Mouse (Mus musculus) layer of hippocampus, adult 2 months (tissue): ENCODE results near the gene Pla2g16. TPM values are rescaled to one million over a fixed set of nuclear protein-coding genes. Genes with fewer than 3 reads are reported as not detected.
A peak's percentile ranks its signal among the peaks of the same experiment; 100 is the strongest.

Experiments used
- DNase-seq, 2 experiments: peaks; one replicate each; pipeline ENCODE4 v3.0.0; 2022; ENCODE audit warnings: low spot score in 2 of 2
- H3K27ac ChIP-seq: fragments of 200-600 bp; 2 replicates; pipeline ENCODE4 v1.8.1; 2022
- H3K4me3 ChIP-seq: fragments of 200-600 bp; 2 replicates; pipeline ENCODE4 v1.8.1; 2022; ENCODE audit warnings: mild to moderate bottlenecking
- CTCF ChIP-seq: fragments of 200-600 bp; conservative IDR thresholded peaks from 2 replicates; pipeline ENCODE4 v1.8.1; 2022; ENCODE audit warnings: antibody characterized with exemption, mild to moderate bottlenecking, moderate library complexity
- total RNA-seq, 2 experiments: library from RNA; stranded (reverse); gene quantifications; 2 replicates each; pipeline ENCODE4 v1.2.3; 2021

The Pla2g16 gene
- total RNA-seq, 2 experiments from 2014 or later, result 29.8 to 34.2 TPM

- Histone ChIP-seq H3K4me3 (no peak overlapping the region), H3K27ac (no peak overlapping the region)
- DNase-seq, result no peak
- no peak for TF ChIP-seq CTCF
Observed at GRCm38 (mm10) chr19:7576180-7576579, 18.9 kb downstream of the Pla2g16 start.

GRCm38 (mm10) chr19:7577710-7578109, 20.5 kb downstream of the Pla2g16 start:
- no peak overlapping the region for H3K4me3 ChIP-seq
- no peak for TF ChIP-seq CTCF

GRCm38 (mm10) chr19:7581042-7581441, 23.8 kb downstream of the Pla2g16 start:
- peak overlapping the region; percentile 76 for H3K27ac ChIP-seq
- no peak overlapping the region for H3K4me3 ChIP-seq
- no peak for TF ChIP-seq CTCF
- no peak for DNase-seq

More at GRCm38 (mm10) chr19:7577710-7578109, 20.5 kb downstream of the Pla2g16 start:
- H3K27ac ChIP-seq, result no peak overlapping the region
- no peak for DNase-seq

- Histone ChIP-seq H3K27ac (peak overlapping the region; percentile 81), H3K4me3 (no peak overlapping the region)
- DNase-seq, result no peak
- no peak for TF ChIP-seq CTCF
Observed at GRCm38 (mm10) chr19:7583101-7583500, 25.8 kb downstream of the Pla2g16 start.

- Histone ChIP-seq H3K4me3 (no peak overlapping the region), H3K27ac (peak overlapping the region; percentile 81)
- DNase-seq, result no peak
- TF ChIP-seq CTCF, result no peak
Observed at GRCm38 (mm10) chr19:7583599-7583998, 26.3 kb downstream of the Pla2g16 start.

GRCm38 (mm10) chr19:7585279-7585678, 28.0 kb downstream of the Pla2g16 start:
- Histone ChIP-seq H3K4me3 (no peak overlapping the region), H3K27ac (peak overlapping the region; percentile 64)
- TF ChIP-seq CTCF, result no peak
- peak in 1 of 2 experiments; percentile 11 for DNase-seq

GRCm38 (mm10) chr19:7585764-7586163, 28.5 kb downstream of the Pla2g16 start:
- H3K27ac ChIP-seq, result peak overlapping the region; percentile 64
- no peak for TF ChIP-seq CTCF
- no peak overlapping the region for H3K4me3 ChIP-seq
- no peak for DNase-seq

- Histone ChIP-seq H3K27ac (peak overlapping the region; percentile 68), H3K4me3 (no peak overlapping the region)
- TF ChIP-seq CTCF, result no peak
- DNase-seq, result peak; percentile 29 to 56
Observed at GRCm38 (mm10) chr19:7590795-7591194, 33.5 kb downstream of the Pla2g16 start.

GRCm38 (mm10) chr19:7592018-7592417, 34.8 kb downstream of the Pla2g16 start:
- DNase-seq, result no peak
- Histone ChIP-seq H3K27ac (peak overlapping the region; percentile 68), H3K4me3 (no peak overlapping the region)
- no peak for TF ChIP-seq CTCF

GRCm38 (mm10) chr19:7595534-7595933, 38.3 kb downstream of the Pla2g16 start:
- Histone ChIP-seq H3K27ac (no peak overlapping the region), H3K4me3 (no peak overlapping the region)
- peak; percentile 83 for TF ChIP-seq CTCF
- peak; percentile 48 to 60 for DNase-seq

- Histone ChIP-seq H3K4me3 (no peak overlapping the region), H3K27ac (no peak overlapping the region)
- TF ChIP-seq CTCF, result no peak
- no peak for DNase-seq
Observed at GRCm38 (mm10) chr19:7598481-7598880, 41.2 kb downstream of the Pla2g16 start.

GRCm38 (mm10) chr19:7601551-7601950, 44.3 kb downstream of the Pla2g16 start:
- Histone ChIP-seq H3K27ac (no peak overlapping the region), H3K4me3 (no peak overlapping the region)
- no peak for DNase-seq
- TF ChIP-seq CTCF, result no peak

GRCm38 (mm10) chr19:7604107-7604506, 46.8 kb downstream of the Pla2g16 start:
- DNase-seq, result no peak
- H3K27ac ChIP-seq, result no peak overlapping the region
- H3K4me3 ChIP-seq, result no peak overlapping the region
- no peak for TF ChIP-seq CTCF

GRCm38 (mm10) chr19:7605013-7605412, 47.8 kb downstream of the Pla2g16 start:
- TF ChIP-seq CTCF, result no peak
- no peak overlapping the region for H3K27ac ChIP-seq
- H3K4me3 ChIP-seq, result no peak overlapping the region
- no peak for DNase-seq
